In the genomic region with DNA sequence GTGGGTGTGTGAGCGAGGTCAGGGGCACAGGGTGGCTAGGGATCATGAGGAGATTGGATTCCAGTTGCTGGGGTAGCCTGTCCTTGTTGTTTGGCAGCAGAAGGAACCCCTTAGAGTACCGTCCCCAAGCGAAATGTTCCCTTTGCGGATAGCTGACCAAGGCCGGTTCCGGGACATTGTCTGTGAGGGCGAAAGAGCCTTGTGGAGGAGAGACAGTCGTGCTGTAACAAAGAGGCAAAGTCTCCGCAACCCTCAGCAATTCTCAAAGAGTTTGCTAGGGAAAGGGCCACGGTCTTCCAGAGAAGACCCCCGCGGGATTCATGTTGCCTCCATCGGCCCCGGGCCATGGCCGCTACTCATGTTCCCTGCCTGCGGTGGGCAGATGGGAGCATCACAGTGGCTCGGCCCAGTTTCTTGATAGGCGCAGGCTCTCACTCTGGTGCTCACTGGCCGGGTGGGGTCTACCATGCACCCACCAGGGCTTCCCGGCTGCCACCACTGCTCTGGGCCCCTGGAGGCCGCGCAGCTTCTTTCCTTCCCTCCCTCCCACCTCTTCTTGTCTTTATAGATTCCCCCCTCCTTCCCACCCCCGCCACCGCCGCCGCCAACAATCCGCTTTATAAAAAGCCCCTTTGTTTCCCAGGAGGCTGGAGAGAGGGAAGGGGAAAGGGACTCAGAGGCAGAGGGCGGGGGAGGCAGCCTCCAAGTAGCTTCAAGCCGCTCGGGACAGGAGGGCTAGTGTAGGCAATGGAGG, we compare ENCODE assay signal across 8 mouse cellular contexts. TPM values are rescaled to one million over a fixed set of nuclear protein-coding genes. Genes with fewer than 3 reads are reported as not detected.
DNase-seq lines count a peak whose midpoint lies in the region; ATAC-seq and TF ChIP-seq lines count a peak whose summit lies in the region.

No protein-coding gene starts in this region.

- TF ChIP-seq CTCF in layer of hippocampus, adult 2 months (conservative IDR thresholded peaks at IDR 0.05) = no peak

- H3K4me3 ChIP-seq in embryonic facial prominence, embryonic 11.5 days (ENCODE audit: low read depth, low read length) = peak overlapping the region; percentile 39
- H3K4me3 ChIP-seq in heart, embryonic 15.5 days = peak overlapping the region; percentile 60
- peak overlapping the region; percentile 63 for H3K4me3 ChIP-seq in layer of hippocampus, adult 2 months
- H3K4me3 ChIP-seq in stomach, embryonic 14.5 days (ENCODE audit: low read depth, low read length) = peak overlapping the region; percentile 43

- H3K27me3 ChIP-seq in embryonic facial prominence, embryonic 11.5 days (ENCODE audit: control insufficient read depth, insufficient read depth, low read length) = peaks cover 10% of the 10 kb centered on the region
- H3K27me3 ChIP-seq in heart, embryonic 15.5 days = peaks cover 5% of the 10 kb centered on the region; the same call in 1 of the 2 replicates
- no peaks in the 10 kb centered on the region for H3K27me3 ChIP-seq in stomach, embryonic 14.5 days (ENCODE audit: control insufficient read depth, insufficient read depth, low read length)

- no peaks in the 10 kb centered on the region for H3K9me3 ChIP-seq in embryonic facial prominence, embryonic 11.5 days (replicated peaks; ENCODE audit: control insufficient read depth, low read length)
- H3K9me3 ChIP-seq in heart, embryonic 15.5 days (replicated peaks) = no peaks in the 10 kb centered on the region
- no peaks in the 10 kb centered on the region for H3K9me3 ChIP-seq in stomach, embryonic 14.5 days (ENCODE audit: control insufficient read depth, low read depth, low read length)

- peak; percentile 7 for DNase-seq in thymus, postnatal 4 days
- DNase-seq in thymus, postnatal 14 days = no peak
- peak; percentile 33 for DNase-seq in embryonic facial prominence, embryonic 11.5 days (ENCODE audit: low spot score)
- peak in 1 of 2 experiments; percentile 9 for DNase-seq in layer of hippocampus, adult 2 months (ENCODE audit: low spot score in 2 of 2)
- peak; percentile 10 for DNase-seq in lung, postnatal 14 days
- no peak for DNase-seq in thymus, postnatal 0 days (ENCODE audit: low spot score)

- peak overlapping the region; percentile 76 for H3K4me2 ChIP-seq in embryonic facial prominence, embryonic 11.5 days (ENCODE audit: low read depth, low read length)
- peak overlapping the region; percentile 80 for H3K4me2 ChIP-seq in heart, embryonic 15.5 days
- peak overlapping the region; percentile 59 for H3K4me2 ChIP-seq in stomach, embryonic 14.5 days (replicated peaks; ENCODE audit: low read depth, low read length)

- ATAC-seq in embryonic facial prominence, embryonic 11.5 days (replicated peaks; ENCODE audit: insufficient number of reproducible peaks, low FRiP score, low TSS enrichment, low read depth) = peak; percentile 76
- peak; percentile 41 for ATAC-seq in heart, embryonic 15.5 days (replicated peaks; ENCODE audit: insufficient number of reproducible peaks, insufficient read depth, low FRiP score, low read depth)
- peak; percentile 48; the same call in 1 of the 2 replicates for ATAC-seq in stomach, embryonic 14.5 days (ENCODE audit: insufficient number of reproducible peaks, insufficient read depth, low FRiP score, low read depth)

- WGBS in embryonic facial prominence, embryonic 11.5 days = 28% methylated on average over 28 of the region's 30 CpGs
- WGBS in heart, embryonic 15.5 days = 12% methylated on average over 30 of the region's 30 CpGs
- WGBS in stomach, embryonic 14.5 days = 25% methylated on average over 30 of the region's 30 CpGs

- H3K27ac ChIP-seq in embryonic facial prominence, embryonic 11.5 days (replicated peaks; ENCODE audit: low read depth, low read length) = no peak overlapping the region
- H3K27ac ChIP-seq in heart, embryonic 15.5 days = peak overlapping the region; percentile 64
- H3K27ac ChIP-seq in layer of hippocampus, adult 2 months = peak overlapping the region; percentile 89
- H3K27ac ChIP-seq in stomach, embryonic 14.5 days (ENCODE audit: low read length) = no peak overlapping the region

- H3K4me1 ChIP-seq in embryonic facial prominence, embryonic 11.5 days (ENCODE audit: control insufficient read depth, insufficient read depth, low read length) = no peaks in the 10 kb centered on the region
- peaks cover 11% of the 10 kb centered on the region; the same call in 1 of the 2 replicates for H3K4me1 ChIP-seq in heart, embryonic 15.5 days (replicated peaks)
- H3K4me1 ChIP-seq in stomach, embryonic 14.5 days (ENCODE audit: control insufficient read depth, insufficient read depth, low read length) = no peaks in the 10 kb centered on the region

- H3K9ac ChIP-seq in embryonic facial prominence, embryonic 11.5 days (replicated peaks; ENCODE audit: low read length) = peak overlapping the region; percentile 44
- peak overlapping the region; percentile 65 for H3K9ac ChIP-seq in heart, embryonic 15.5 days
- H3K9ac ChIP-seq in stomach, embryonic 14.5 days (replicated peaks; ENCODE audit: low read depth, low read length) = peak overlapping the region; percentile 40; the same call in 1 of the 2 replicates

- H3K36me3 ChIP-seq in embryonic facial prominence, embryonic 11.5 days (replicated peaks; ENCODE audit: control insufficient read depth, insufficient read depth, low read depth, low read length) = no peaks in the 10 kb centered on the region
- no peaks in the 10 kb centered on the region for H3K36me3 ChIP-seq in heart, embryonic 15.5 days
- no peaks in the 10 kb centered on the region for H3K36me3 ChIP-seq in stomach, embryonic 14.5 days (ENCODE audit: control insufficient read depth, insufficient read depth, low read length)

RNA-seq across cellular contexts. Expression of a gene that starts 1.5 kb away (rescaled TPM):
- polyA plus RNA-seq in embryonic facial prominence, embryonic 11.5 days (2014; fragmentation: Nextera tagmentation; extraction: Ambion mirVana) = 2.7 and 3.3 TPM in 2 replicates
- 3.7 and 4.5 TPM in 2 replicates for polyA plus RNA-seq in heart, embryonic 15.5 days (2015; fragmentation: Nextera tagmentation; extraction: Ambion mirVana)
- total RNA-seq in layer of hippocampus, adult 2 months (2021) = 10 to 100 TPM; 31.1 to 32.5 TPM
- 3.4 and 3.8 TPM in 2 replicates for polyA plus RNA-seq in stomach, embryonic 14.5 days (2014; fragmentation: Nextera tagmentation; extraction: Ambion mirVana)
- 0.33 and 0.46 TPM in 2 replicates for polyA plus RNA-seq in thymus, postnatal 0 days (2015; fragmentation: Nextera tagmentation; extraction: Ambion mirVana)

Comparison
In these comparisons a context has a peak if more than half of its experiments do, and no peak if none do; other contexts are left out.
1. DNase-seq: peak in thymus, postnatal 4 days (single experiment), embryonic facial prominence, embryonic 11.5 days (single experiment) and lung, postnatal 14 days (single experiment); none in thymus, postnatal 14 days (single experiment) and thymus, postnatal 0 days (single experiment).
2. H3K27ac ChIP-seq: peak in heart, embryonic 15.5 days (single experiment) and layer of hippocampus, adult 2 months (single experiment); none in embryonic facial prominence, embryonic 11.5 days (single experiment) and stomach, embryonic 14.5 days (single experiment).
3. Peak in every context shown above with its lines, with median percentiles within 50 percentile points of each other: ATAC-seq, H3K4me2 ChIP-seq, H3K4me3 ChIP-seq and H3K9ac ChIP-seq.